Mouse (Mus musculus): Measurements from ENCODE around the gene Myoc.

GRCm38 (mm10) chr1:162625229-162625628, 13.7 kb upstream of the Myoc start:
- TF ChIP-seq CTCF (IDR thresholded peaks at IDR 0.05; ENCODE audit: extremely low read depth, insufficient read length, insufficient replicate concordance, low read depth, low read length) (no peak), POLR2A (IDR thresholded peaks at IDR 0.05; ENCODE audit: low read depth, low read length) (no peak)
